Mouse (Mus musculus) neural tube, embryonic 12.5 days (tissue): ENCODE measurements around the gene Acbd4. TPM values are rescaled to one million over a fixed set of nuclear protein-coding genes. Genes with fewer than 3 reads are reported as not detected.

Source experiments
- polyA plus RNA-seq: library from polyadenylated mRNA; unstranded; fragments of >200 nt; fragmentation: Nextera tagmentation; extraction: Ambion mirVana; gene quantifications from 2 replicates; pipeline ENCODE4 v1.2.1, GENCODE M21; 2016

Gene Acbd4
- polyA plus RNA-seq, 1 experiment from 2014 or later, result 6.6 TPM

Other genes with a start within 250 kb of the Acbd4 start
- gene Eftud2, start 220.7 kb upstream of the Acbd4 start, polyA plus RNA-seq, result 204 and 218 TPM in 2 replicates
- gene Ccdc103, start 220.5 kb upstream of the Acbd4 start, polyA plus RNA-seq, result 1.5 and 1.8 TPM in 2 replicates
- gene Fam187a, start 216.5 kb upstream of the Acbd4 start, polyA plus RNA-seq, result not detected in 2 replicates
- gene Gfap, start 200.8 kb upstream of the Acbd4 start, polyA plus RNA-seq, result 0.08 and 0.11 TPM in 2 replicates
- gene Kif18b, start 176.6 kb upstream of the Acbd4 start, polyA plus RNA-seq, result 5.9 and 8.3 TPM in 2 replicates
- gene C1ql1, start 155.0 kb upstream of the Acbd4 start, polyA plus RNA-seq, result 2.9 and 3.8 TPM in 2 replicates
- gene Nmt1, start 73.5 kb upstream of the Acbd4 start, polyA plus RNA-seq, result 44.9 and 49.7 TPM in 2 replicates
- 150 and 170 TPM in 2 replicates for gene Dcakd, start 73.3 kb upstream of the Acbd4 start, polyA plus RNA-seq
- 1.1 and 1.2 TPM in 2 replicates for gene Plcd3, start within 50 bp of the Acbd4 start, polyA plus RNA-seq
- 2.9 and 3.0 TPM in 2 replicates for gene Hexim1, start 14.5 kb downstream of the Acbd4 start, polyA plus RNA-seq
- 9.9 and 12.2 TPM in 2 replicates for gene Hexim2, start 30.7 kb downstream of the Acbd4 start, polyA plus RNA-seq
- gene Fmnl1, start 69.4 kb downstream of the Acbd4 start, polyA plus RNA-seq, result 1.7 and 2.1 TPM in 2 replicates
- 0.39 and 0.47 TPM in 2 replicates for gene 1700023F06Rik, start 106.9 kb downstream of the Acbd4 start, polyA plus RNA-seq
- gene Spata32, start 116.8 kb downstream of the Acbd4 start, polyA plus RNA-seq, result 0.18 and 0.31 TPM in 2 replicates
- gene Map3k14, start 165.8 kb downstream of the Acbd4 start, polyA plus RNA-seq, result 3.9 and 4.8 TPM in 2 replicates